Mouse (Mus musculus) midbrain, postnatal 0 days (tissue): Measurements from ENCODE around the gene Cdca5. TPM values are rescaled to one million over a fixed set of nuclear protein-coding genes. Genes with fewer than 3 reads are reported as not detected.
A peak's percentile ranks its signal among the peaks of the same experiment; 100 is the strongest.

ENCODE experiments used
- ATAC-seq: fragments of 200-750 bp; cut with Nextera tagmentation; 2 replicates; pipeline ENCODE4 v1.8.0; 2017; ENCODE audit warnings: moderate number of reproducible peaks, mild to moderate bottlenecking, moderate TSS enrichment, moderate library complexity; ENCODE audit not compliant: low FRiP score
- DNase-seq: peaks from one replicate; pipeline ENCODE4 v3.0.0-alpha.2; 2015; ENCODE audit warnings: low spot score
- H3K27ac ChIP-seq: fragments of 300-500 bp; sonication (generic); 2 replicates; pipeline ENCODE4 v1.5.1; 2014; ENCODE audit warnings: low read depth, mild to moderate bottlenecking, low read length, mixed read lengths
- H3K27me3 ChIP-seq: fragments of 300-500 bp; sonication (generic); 2 replicates; pipeline ENCODE4 v1.6.1; 2014; ENCODE audit warnings: low read length, control low read depth, mixed read lengths; ENCODE audit not compliant: insufficient read depth
- H3K36me3 ChIP-seq: fragments of 300-500 bp; sonication (generic); 2 replicates; pipeline ENCODE4 v1.6.1; 2014; ENCODE audit warnings: low read length, control low read depth, mixed read lengths; ENCODE audit not compliant: insufficient read depth
- H3K4me1 ChIP-seq: fragments of 300-500 bp; sonication (generic); 2 replicates; pipeline ENCODE4 v1.6.1; 2014; ENCODE audit warnings: mild to moderate bottlenecking, control low read depth, antibody characterized with exemption, low read length, mixed read lengths; ENCODE audit not compliant: insufficient read depth
- H3K4me2 ChIP-seq: fragments of 300-500 bp; sonication (generic); 2 replicates; pipeline ENCODE4 v1.6.1; 2014; ENCODE audit warnings: low read depth, mild to moderate bottlenecking, low read length, mixed read lengths; ENCODE audit not compliant: poor library complexity, severe bottlenecking
- H3K4me3 ChIP-seq: fragments of 300-500 bp; sonication (generic); 2 replicates; pipeline ENCODE4 v1.5.1; 2014; ENCODE audit warnings: low read depth, mild to moderate bottlenecking, low read length, moderate library complexity
- H3K9ac ChIP-seq: fragments of 300-500 bp; sonication (generic); replicated peaks from 2 replicates; pipeline ENCODE4 v1.6.1; 2014; ENCODE audit warnings: mild to moderate bottlenecking, low read length, moderate library complexity, mixed read lengths; ENCODE audit not compliant: poor library complexity, severe bottlenecking
- H3K9me3 ChIP-seq: fragments of 300-500 bp; sonication (generic); 2 replicates; pipeline ENCODE4 v1.6.1; 2016; ENCODE audit warnings: low read length, control low read depth
- CTCF ChIP-seq: IDR thresholded peaks from 2 replicates; pipeline ENCODE4 v1.5.1; 2016; ENCODE audit warnings: antibody characterized with exemption, mild to moderate bottlenecking
- WGBS: fragments of 180-500 bp; shearing (Covaris S2); extraction: QIAGEN DNeasy Blood & Tissue Kit; methylation state at CpG from one replicate; pipeline ENCODE4 v1.1.7; 2014; 5-methylcytosine and 5-hydroxymethylcytosine counted together
- polyA plus RNA-seq: library from polyadenylated mRNA; unstranded; fragments of >200 nt; fragmentation: Nextera tagmentation; extraction: Ambion mirVana; gene quantifications from 2 replicates; pipeline ENCODE4 v1.2.1, GENCODE M21; 2015
- total RNA-seq: library from RNA; depleted of rRNA; stranded (reverse); fragments of >200 nt; gene quantifications from 2 replicates; pipeline ENCODE4 v1.2.3, GENCODE M21; 2014

Gene Cdca5
- total and polyA plus RNA-seq, 2 experiments from 2014 or later: 1.3 to 1.6 TPM

DNA sequence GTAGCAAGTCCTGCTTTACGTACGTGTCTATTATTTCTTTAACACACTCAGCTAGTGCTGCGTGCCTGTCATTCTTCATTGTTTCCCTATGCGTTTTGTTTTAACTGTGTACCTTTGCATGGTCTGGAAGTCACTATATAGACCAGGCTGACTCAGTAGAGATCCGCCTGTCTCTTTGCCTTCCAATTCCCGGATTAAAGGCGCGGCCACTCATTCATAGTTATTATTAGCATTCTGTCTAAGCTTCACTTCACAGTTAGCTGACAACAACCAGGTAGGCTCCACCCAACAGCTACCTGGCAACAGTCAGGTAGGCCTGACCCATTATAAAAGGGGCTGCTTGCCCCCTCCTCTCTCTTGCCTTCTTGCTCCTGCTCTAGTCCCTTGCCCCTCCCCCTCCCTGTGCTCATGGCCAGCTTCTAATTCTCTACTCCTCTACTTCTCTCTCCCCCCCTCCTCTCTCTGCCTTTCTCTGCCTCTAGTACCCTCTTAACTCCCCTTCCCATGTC, 33.9 kb downstream of the Cdca5 start:
- H3K9ac ChIP-seq: peak overlapping the region; percentile 15; the same call in 1 of the 2 replicates
- peak; percentile 14 for ATAC-seq
- H3K27me3 ChIP-seq: no peaks in the 10 kb centered on the region
- no peak for DNase-seq
- TF ChIP-seq CTCF: no peak
- H3K4me3 ChIP-seq: peak overlapping the region; percentile 84
- WGBS: 2% methylated on average over 8 of the region's 8 CpGs
- H3K27ac ChIP-seq: peak overlapping the region; percentile 92
- no peaks in the 10 kb centered on the region; the same call in 1 of the 2 replicates for H3K4me1 ChIP-seq
- peaks cover 42% of the 10 kb centered on the region for H3K36me3 ChIP-seq
- no peaks in the 10 kb centered on the region for H3K9me3 ChIP-seq
- peak overlapping the region; percentile 90 for H3K4me2 ChIP-seq

DNA sequence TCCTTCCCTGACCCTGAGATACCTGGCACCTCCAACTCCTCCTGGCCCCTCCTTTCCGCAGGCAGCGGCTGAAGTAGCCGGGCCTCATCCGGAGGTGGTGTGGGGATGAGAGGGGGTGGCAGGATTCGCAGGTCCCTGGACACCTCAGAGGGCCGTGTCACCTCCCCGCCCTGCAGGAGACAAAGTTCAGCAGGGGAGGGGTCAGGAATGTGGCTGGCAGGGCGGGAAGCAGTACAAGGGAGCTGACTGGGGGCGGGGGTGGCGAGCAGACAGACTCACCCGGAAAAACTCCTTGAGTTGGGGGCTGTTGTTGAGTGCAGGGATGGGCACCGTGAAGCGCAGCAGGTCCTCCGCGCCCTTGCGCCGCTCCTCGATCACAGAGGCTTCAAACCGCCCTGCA, 37.0 kb downstream of the Cdca5 start:
- Histone ChIP-seq H3K36me3 (peaks cover 20% of the 10 kb centered on the region), H3K4me1 (no peaks in the 10 kb centered on the region; the same call in 1 of the 2 replicates), H3K9ac (0 out of 2 replicates have a peak overlapping the region, but pooled peaks have one; percentile 13), H3K4me3 (no peak overlapping the region), H3K27me3 (no peaks in the 10 kb centered on the region), H3K27ac (no peak overlapping the region), H3K9me3 (no peaks in the 10 kb centered on the region), H3K4me2 (no peak overlapping the region)
- 43% methylated on average over 18 of the region's 19 CpGs for WGBS
- TF ChIP-seq CTCF: no peak
- no peak for ATAC-seq
- DNase-seq: no peak

DNA sequence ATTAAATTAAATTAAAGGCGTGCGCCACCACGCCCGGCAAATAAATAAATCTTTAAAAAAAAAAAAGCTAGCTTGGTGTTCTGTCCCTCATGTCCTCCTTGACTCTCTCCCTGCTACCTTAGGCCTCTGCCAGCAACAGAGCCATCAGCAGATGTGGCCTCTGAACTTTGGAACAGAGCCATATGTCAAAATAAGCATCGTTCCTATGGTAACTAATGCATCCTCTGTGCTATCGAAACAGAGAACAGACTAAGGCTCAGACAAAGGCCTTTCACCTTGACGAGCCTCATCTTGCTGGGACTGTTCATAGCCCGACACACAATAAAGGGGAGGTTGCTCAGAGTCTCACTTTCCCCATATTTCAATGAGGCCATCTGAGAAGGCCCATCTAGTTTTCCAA, 38.5 kb downstream of the Cdca5 start:
- no peaks in the 10 kb centered on the region for H3K27me3 ChIP-seq
- H3K4me2 ChIP-seq: no peak overlapping the region
- no peak overlapping the region for H3K9ac ChIP-seq
- H3K27ac ChIP-seq: no peak overlapping the region
- no peak for ATAC-seq
- H3K4me1 ChIP-seq: no peaks in the 10 kb centered on the region; the same call in 1 of the 2 replicates
- peaks cover 20% of the 10 kb centered on the region for H3K36me3 ChIP-seq
- DNase-seq: peak; percentile 62
- no peak for TF ChIP-seq CTCF
- 80% methylated on average over 8 of the region's 8 CpGs for WGBS
- no peak overlapping the region for H3K4me3 ChIP-seq
- H3K9me3 ChIP-seq: no peaks in the 10 kb centered on the region

DNA sequence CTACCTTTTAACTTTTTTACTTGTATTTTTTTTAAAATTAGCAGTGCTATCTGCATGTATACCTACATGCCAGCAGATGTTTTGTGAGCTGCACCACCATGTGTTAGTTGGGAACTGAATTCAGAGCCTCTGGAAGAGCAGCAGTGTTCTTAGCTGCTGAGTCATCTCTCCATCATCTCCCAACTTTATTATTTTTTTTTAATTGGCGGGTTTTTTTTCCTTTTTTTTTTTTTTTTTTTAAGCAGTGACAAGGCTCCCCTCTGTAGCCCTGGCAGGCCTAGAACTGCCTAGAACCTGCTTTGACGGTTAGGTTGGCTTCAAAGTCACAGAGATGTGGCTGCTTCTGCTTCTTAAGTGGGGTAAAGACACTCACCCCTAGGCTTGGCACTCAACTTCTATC, 40.1 kb downstream of the Cdca5 start:
- ATAC-seq (no peak), DNase-seq (no peak)
- 61% methylated on average over 2 of the region's 2 CpGs for WGBS
- H3K27me3 ChIP-seq: no peaks in the 10 kb centered on the region
- H3K9me3 ChIP-seq: no peaks in the 10 kb centered on the region
- no peaks in the 10 kb centered on the region for H3K4me1 ChIP-seq
- peaks cover 20% of the 10 kb centered on the region for H3K36me3 ChIP-seq
- H3K27ac ChIP-seq: no peak overlapping the region
- H3K4me2 ChIP-seq: no peak overlapping the region
- no peak overlapping the region for H3K9ac ChIP-seq
- TF ChIP-seq CTCF: no peak
- no peak overlapping the region for H3K4me3 ChIP-seq

DNA sequence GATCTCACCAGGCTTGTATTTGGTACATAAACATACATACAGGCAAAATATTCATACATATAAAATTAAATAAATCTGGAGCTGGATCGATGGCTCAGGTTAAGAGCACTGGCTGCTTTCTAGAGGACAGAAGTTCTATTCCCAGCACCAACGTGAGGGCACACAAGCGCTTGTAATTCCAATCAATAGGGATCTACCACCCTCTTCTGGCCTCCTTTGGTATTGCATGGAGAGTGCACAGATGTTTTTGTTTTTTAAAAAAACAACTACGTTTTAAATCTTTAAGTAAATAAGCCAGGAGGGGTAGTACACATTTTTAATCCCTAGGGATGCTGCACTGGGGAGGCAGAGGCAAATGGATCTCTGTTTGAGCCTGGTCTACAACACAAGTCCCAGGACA, 41.5 kb downstream of the Cdca5 start:
- no peak overlapping the region for H3K27ac ChIP-seq
- WGBS: 26% methylated on average over 4 of the region's 4 CpGs
- no peak overlapping the region for H3K4me2 ChIP-seq
- ATAC-seq (no peak), DNase-seq (peak; percentile 52)
- no peaks in the 10 kb centered on the region for H3K4me1 ChIP-seq
- H3K36me3 ChIP-seq: peaks cover 7% of the 10 kb centered on the region
- no peaks in the 10 kb centered on the region for H3K27me3 ChIP-seq
- H3K9me3 ChIP-seq: no peaks in the 10 kb centered on the region
- peak; percentile 75 for TF ChIP-seq CTCF
- no peak overlapping the region for H3K4me3 ChIP-seq
- H3K9ac ChIP-seq: no peak overlapping the region

DNA sequence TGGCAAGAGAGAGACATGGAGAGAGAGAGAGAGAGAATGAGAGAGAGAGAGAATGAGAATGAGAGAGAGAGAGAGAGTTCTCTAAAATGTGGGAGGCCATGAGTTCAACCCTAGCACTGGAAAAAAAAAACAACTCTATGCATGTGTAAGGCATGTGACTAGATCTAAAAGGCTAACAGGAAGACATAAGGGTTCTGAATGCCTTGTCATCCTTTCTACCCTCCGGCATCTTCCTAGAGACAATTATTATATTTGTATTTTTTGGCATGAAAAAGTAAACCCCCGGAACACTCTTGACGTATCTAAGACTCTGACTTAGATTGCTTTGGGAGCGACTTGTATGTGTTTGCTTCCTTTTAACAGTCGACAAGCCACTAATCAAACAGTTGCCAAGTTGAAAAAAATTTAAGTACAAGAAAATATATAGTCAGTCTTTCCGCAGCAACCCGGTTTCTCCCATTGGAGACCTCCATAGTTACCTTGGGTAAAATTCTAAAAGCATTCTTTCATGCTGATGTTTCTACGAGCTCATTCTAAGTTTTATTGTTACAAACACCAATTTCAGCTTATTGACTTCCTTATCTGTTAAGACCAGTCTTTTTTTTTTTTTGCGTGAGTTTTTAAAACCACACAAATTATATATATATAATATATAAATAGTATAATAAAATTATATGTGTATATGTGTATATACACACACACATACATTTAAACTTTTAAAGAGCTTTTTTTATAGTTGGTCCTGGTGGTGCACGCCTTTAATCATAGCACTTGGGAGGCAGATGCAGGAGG, 42.2 kb downstream of the Cdca5 start:
- no peak for TF ChIP-seq CTCF
- 76% methylated on average over 10 of the region's 10 CpGs for whole genome bisulfite sequencing
- Histone ChIP-seq H3K36me3 (0 out of 2 replicates have a peak, but pooled peaks cover under 1% of the 10 kb centered on the region), H3K9ac (no peak overlapping the region), H3K4me1 (no peaks in the 10 kb centered on the region), H3K9me3 (no peaks in the 10 kb centered on the region), H3K4me3 (peak overlapping the region; percentile 50), H3K4me2 (peak overlapping the region; percentile 51), H3K27ac (no peak overlapping the region), H3K27me3 (no peaks in the 10 kb centered on the region)
- no peak for ATAC-seq
- no peak for DNase-seq
